Mouse (Mus musculus) myocyte (in vitro differentiated cells): ENCODE data around the gene Gm48551.

Experiments used
- POLR2A ChIP-seq: IDR thresholded peaks from one replicate; pipeline ENCODE4 v1.6.1; 2011; ENCODE audit warnings: low read depth, mild to moderate bottlenecking, control low read depth, moderate library complexity; ENCODE audit not compliant: insufficient read length
- REST ChIP-seq: IDR thresholded peaks from one replicate; pipeline ENCODE4 v1.6.1; 2011; ENCODE audit warnings: mild to moderate bottlenecking, control low read depth, moderate library complexity; ENCODE audit not compliant: insufficient read depth, insufficient read length

DNA sequence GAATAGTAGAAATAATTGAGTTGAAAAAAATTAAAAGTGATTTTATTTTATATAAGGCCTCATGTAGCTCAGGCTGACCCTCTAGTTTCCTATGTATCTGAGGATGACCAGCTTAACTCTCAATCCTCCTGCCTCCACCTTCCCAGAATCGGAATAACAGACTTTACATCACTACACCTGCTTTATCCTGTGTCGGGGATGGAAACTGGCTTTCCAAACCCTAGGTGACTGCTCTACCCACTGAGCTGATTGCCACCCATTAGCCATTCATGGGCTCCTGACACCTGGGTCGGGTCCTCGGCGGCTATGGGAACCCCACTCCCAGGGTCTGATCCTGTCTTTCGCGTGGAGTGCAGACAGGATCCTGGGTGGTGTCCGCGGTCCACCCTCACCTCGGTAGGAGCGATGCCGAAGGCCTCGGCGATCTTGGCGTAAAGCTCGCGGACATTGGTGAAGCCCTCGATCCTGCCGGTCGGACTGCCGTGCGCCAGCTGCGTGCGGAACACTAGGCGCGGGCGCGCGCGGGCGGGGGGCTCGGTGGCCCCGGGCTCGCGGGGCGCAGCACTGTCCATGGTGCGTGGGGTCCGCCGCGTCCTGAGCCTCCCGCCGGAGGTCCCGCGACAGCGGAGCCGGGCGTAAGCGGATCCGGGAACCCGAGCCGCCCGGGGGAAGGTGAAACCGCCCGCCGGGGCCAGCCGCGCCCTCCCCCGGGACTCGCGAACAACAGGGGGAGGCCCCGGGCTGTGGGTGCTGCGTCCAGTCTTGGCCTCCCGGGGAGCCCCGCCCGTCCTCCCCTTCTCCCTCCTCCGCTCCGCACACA lies 41.4 kb upstream of the Gm48551 start, which contains the start of gene Gipc3:
- TF ChIP-seq REST: no peak
- TF ChIP-seq POLR2A: no peak
